Mouse (Mus musculus): ENCODE results near the gene Slc16a2. TPM values are rescaled to one million over a fixed set of nuclear protein-coding genes. Genes with fewer than 3 reads are reported as not detected.
"Not testable (repeated sequence)": the region's sequence is repeated elsewhere in the genome, so short reads cannot be mapped to it uniquely, and the experiment has no call there.

Slc16a2 gene
- polyA plus RNA-seq, 1 experiment from 2014 or later = 22.8 TPM

DNA sequence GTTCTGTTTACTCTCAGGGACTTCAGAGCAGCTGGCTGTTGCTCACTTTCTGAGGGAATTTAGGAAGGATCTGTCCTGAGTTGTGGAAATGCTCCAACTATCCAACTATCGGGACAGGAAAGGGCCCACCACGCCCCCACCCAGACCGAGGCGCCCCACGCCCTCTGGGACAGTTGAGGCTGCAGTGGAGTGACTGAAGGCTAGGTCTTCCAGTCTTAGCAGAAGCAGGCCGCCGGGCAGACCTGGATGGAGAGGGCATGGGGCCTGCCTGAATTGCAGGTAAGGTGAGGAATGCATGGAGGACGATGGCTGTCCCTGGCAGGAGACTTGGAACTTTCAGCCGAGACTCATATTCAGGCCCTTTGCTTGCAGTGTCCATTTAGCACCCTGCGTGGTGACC, 127.4 kb downstream of the Slc16a2 start:
- no peaks in the 10 kb centered on the region for H3K36me3 ChIP-seq (ENCODE audit: insufficient read depth)
- H3K9ac ChIP-seq = no peak overlapping the region
- no peak for TF ChIP-seq CTCF (IDR thresholded peaks at IDR 0.05; ENCODE audit: low read depth)
- H3K4me2 ChIP-seq = peak overlapping the region; percentile 73
- H3K4me3 ChIP-seq (ENCODE audit: low read depth, low read length) = no peak overlapping the region
- DNase-seq (no peak), ATAC-seq (ENCODE audit: insufficient read depth) (no peak)
- peaks cover 27% of the 10 kb centered on the region; the same call in 1 of the 2 replicates for H3K27me3 ChIP-seq (ENCODE audit: insufficient read depth, low read length)
- WGBS = 30% methylated on average over 10 of the region's 10 CpGs
- no peak overlapping the region for H3K27ac ChIP-seq (ENCODE audit: low read depth)
- no peaks in the 10 kb centered on the region for H3K9me3 ChIP-seq (ENCODE audit: low read depth, low read length)
- no peaks in the 10 kb centered on the region for H3K4me1 ChIP-seq (ENCODE audit: insufficient read depth)

DNA sequence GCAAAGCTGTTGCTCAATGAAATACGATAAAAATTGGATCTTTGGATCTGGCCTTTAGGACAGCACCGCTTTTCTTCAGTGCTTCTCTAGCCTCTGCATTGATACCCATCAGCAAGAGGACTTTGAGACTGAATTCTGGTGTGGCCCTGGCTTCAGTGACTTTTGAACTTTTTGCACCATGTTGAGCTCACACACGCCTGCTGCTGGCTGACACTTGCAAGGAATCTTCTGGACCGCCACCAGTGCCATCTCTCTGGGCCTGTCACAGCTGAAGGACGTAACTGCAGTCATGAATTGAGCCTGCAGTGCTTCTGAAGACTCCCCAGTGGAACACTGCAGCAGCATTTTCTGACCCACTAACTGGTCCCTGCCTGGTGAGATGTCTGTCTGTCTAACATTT, 128.9 kb downstream of the Slc16a2 start:
- DNase-seq = no peak
- Histone ChIP-seq H3K9ac (no peak overlapping the region), H3K27ac (ENCODE audit: low read depth) (no peak overlapping the region), H3K27me3 (ENCODE audit: insufficient read depth, low read length) (peaks cover 27% of the 10 kb centered on the region; the same call in 1 of the 2 replicates), H3K4me1 (ENCODE audit: insufficient read depth) (no peaks in the 10 kb centered on the region), H3K4me3 (ENCODE audit: low read depth, low read length) (no peak overlapping the region), H3K4me2 (no peak overlapping the region), H3K36me3 (ENCODE audit: insufficient read depth) (no peaks in the 10 kb centered on the region), H3K9me3 (ENCODE audit: low read depth, low read length) (no peaks in the 10 kb centered on the region)
- no peak for TF ChIP-seq CTCF (IDR thresholded peaks at IDR 0.05; ENCODE audit: low read depth)
- WGBS = 82% methylated on average over 5 of the region's 5 CpGs
- ATAC-seq (ENCODE audit: insufficient read depth) = no peak

DNA sequence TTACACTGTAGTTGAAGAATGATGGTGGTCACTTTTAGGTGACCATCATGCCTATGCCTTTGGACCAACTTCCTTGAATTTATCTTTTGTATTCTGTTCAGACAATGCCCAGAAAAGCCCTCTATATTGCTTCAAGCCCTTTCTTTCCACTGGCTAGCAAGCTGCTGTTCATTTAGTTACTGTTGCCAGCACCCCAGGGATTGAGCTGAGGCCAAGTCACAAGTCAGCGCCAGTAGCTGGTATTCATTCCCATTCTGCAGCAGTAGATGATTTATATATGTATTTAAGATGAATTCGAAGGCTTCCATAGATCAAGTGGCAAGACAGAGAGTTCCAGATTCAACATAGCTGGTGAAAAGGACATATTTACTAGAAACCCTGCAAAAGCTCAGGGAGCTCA, 133.2 kb downstream of the Slc16a2 start:
- no peak overlapping the region for H3K27ac ChIP-seq (ENCODE audit: low read depth)
- H3K9me3 ChIP-seq (ENCODE audit: low read depth, low read length) = no peaks in the 10 kb centered on the region
- H3K4me3 ChIP-seq (ENCODE audit: low read depth, low read length) = no peak overlapping the region
- ATAC-seq (ENCODE audit: insufficient read depth) (no peak), DNase-seq (no peak)
- no peaks in the 10 kb centered on the region for H3K4me1 ChIP-seq (ENCODE audit: insufficient read depth)
- no peaks in the 10 kb centered on the region for H3K36me3 ChIP-seq (ENCODE audit: insufficient read depth)
- TF ChIP-seq CTCF (IDR thresholded peaks at IDR 0.05; ENCODE audit: low read depth) = no peak
- 86% methylated on average over 2 of the region's 2 CpGs for WGBS
- H3K27me3 ChIP-seq (ENCODE audit: insufficient read depth, low read length) = peaks cover 6% of the 10 kb centered on the region; the same call in 1 of the 2 replicates
- H3K9ac ChIP-seq = no peak overlapping the region
- H3K4me2 ChIP-seq = no peak overlapping the region

DNA sequence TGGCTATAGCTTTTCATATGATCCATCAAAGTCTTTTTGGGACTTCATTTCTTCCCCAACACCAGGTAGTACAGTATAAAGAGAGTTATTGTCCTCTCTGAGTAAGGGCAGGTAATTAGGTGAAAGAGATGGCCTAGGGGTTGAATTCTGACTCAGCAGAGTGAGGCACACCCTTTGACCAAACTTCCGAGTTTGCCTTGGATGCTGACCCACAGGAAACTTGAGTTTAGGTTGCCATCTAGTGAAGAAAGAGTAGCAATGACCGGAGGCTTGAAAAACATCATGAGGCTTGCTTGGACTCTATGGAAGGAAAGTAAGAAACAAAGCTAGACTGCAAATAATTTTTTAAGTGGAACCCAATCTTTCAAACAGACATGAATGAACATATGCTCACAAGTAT, 147.1 kb downstream of the Slc16a2 start:
- Histone ChIP-seq H3K27me3 (ENCODE audit: insufficient read depth, low read length) (no peaks in the 10 kb centered on the region), H3K9ac (no peak overlapping the region), H3K4me1 (ENCODE audit: insufficient read depth) (no peaks in the 10 kb centered on the region), H3K4me2 (no peak overlapping the region), H3K4me3 (ENCODE audit: low read depth, low read length) (no peak overlapping the region), H3K36me3 (ENCODE audit: insufficient read depth) (no peaks in the 10 kb centered on the region), H3K9me3 (ENCODE audit: low read depth, low read length) (no peaks in the 10 kb centered on the region), H3K27ac (ENCODE audit: low read depth) (no peak overlapping the region)
- 14% methylated on average over 2 of the region's 2 CpGs for WGBS
- peak; percentile 43 for TF ChIP-seq CTCF (IDR thresholded peaks at IDR 0.05; ENCODE audit: low read depth)
- DNase-seq (peak; percentile 65), ATAC-seq (ENCODE audit: insufficient read depth) (no peak)

DNA sequence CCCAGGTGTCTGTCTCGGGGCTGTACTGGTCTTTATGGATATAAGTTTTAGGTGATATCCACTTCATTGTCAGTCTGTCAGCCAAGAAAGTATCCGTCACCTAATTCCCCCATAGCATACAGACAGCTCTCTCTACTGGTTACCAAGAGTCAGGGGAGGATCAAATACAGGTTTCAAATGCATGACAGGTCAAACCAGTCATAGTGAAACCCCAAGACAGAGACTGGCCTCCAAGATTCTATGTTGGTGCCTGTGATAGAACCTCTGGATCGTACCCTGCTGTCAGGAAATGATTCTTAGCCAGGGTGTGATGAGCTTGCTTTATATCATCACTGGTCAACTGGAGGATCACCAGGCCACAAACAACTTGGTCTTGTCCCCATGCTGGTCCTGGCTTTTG, 148.0 kb downstream of the Slc16a2 start:
- Histone ChIP-seq H3K27ac (ENCODE audit: low read depth) (no peak overlapping the region), H3K27me3 (ENCODE audit: insufficient read depth, low read length) (no peaks in the 10 kb centered on the region), H3K4me2 (no peak overlapping the region), H3K9me3 (ENCODE audit: low read depth, low read length) (no peaks in the 10 kb centered on the region), H3K4me3 (ENCODE audit: low read depth, low read length) (no peak overlapping the region), H3K9ac (no peak overlapping the region), H3K4me1 (ENCODE audit: insufficient read depth) (no peaks in the 10 kb centered on the region), H3K36me3 (ENCODE audit: insufficient read depth) (no peaks in the 10 kb centered on the region)
- 72% methylated on average over 3 of the region's 3 CpGs for WGBS
- ATAC-seq (ENCODE audit: insufficient read depth) (no peak), DNase-seq (no peak)
- no peak for TF ChIP-seq CTCF (IDR thresholded peaks at IDR 0.05; ENCODE audit: low read depth)

DNA sequence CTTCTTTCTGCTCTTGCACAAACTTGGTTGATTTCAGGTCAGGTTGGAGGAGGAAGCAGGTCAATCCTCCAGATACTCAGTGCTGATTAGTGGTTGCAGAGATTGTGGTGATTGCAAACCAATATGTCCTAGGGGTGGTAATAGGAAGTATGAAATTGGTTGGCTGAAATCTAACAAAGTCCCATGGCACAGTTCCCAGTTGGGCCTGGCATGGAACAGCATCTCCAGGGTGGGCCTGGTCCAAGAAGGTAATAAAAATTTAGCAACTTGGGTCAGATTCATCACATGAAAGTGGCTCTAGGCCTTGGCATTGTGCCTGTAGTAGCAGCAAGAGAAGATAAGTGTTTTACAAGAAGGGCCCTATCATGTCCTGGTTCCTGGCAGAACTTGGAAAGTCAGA, 151.5 kb downstream of the Slc16a2 start:
- H3K4me2 ChIP-seq = no peak overlapping the region

DNA sequence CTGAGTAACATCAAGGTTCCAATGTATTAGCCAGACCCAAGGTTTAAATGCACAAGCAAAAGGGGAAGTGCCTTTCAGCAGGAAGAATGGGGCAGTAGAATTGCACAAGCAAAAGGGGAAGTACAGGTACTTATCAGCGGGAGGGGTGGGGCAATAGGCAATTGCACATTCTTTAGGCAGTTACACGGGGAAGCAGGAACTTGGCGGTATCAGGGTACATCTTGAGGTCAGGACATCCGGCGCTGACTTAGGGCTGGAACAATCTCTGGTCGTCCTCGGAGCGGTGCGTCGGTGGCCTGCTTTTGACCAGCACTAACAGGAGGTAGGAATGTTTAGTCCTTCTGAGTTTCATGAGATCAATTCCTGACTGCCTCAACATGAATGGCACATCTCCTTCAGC, 157.3 kb downstream of the Slc16a2 start:
- not testable (repeated sequence) for H3K9ac ChIP-seq; H3K36me3 ChIP-seq (ENCODE audit: insufficient read depth); H3K4me3 ChIP-seq (ENCODE audit: low read depth, low read length); ATAC-seq (ENCODE audit: insufficient read depth); H3K9me3 ChIP-seq (ENCODE audit: low read depth, low read length); H3K4me2 ChIP-seq; H3K27ac ChIP-seq (ENCODE audit: low read depth); H3K4me1 ChIP-seq (ENCODE audit: insufficient read depth); DNase-seq; H3K27me3 ChIP-seq (ENCODE audit: insufficient read depth, low read length)
- WGBS = 80% methylated on average over 10 of the region's 10 CpGs

More for the DNA sequence above, 151.5 kb downstream of the Slc16a2 start:
- no peak overlapping the region for H3K4me3 ChIP-seq (ENCODE audit: low read depth, low read length)
- no peak for TF ChIP-seq CTCF (IDR thresholded peaks at IDR 0.05; ENCODE audit: low read depth)
- H3K9me3 ChIP-seq (ENCODE audit: low read depth, low read length) = no peaks in the 10 kb centered on the region
- no peaks in the 10 kb centered on the region for H3K27me3 ChIP-seq (ENCODE audit: insufficient read depth, low read length)
- DNase-seq (peak; percentile 13), ATAC-seq (ENCODE audit: insufficient read depth) (no peak)
- H3K4me1 ChIP-seq (ENCODE audit: insufficient read depth) = no peaks in the 10 kb centered on the region
- no peaks in the 10 kb centered on the region for H3K36me3 ChIP-seq (ENCODE audit: insufficient read depth)
- H3K27ac ChIP-seq (ENCODE audit: low read depth) = no peak overlapping the region
- no peak overlapping the region for H3K9ac ChIP-seq

DNA sequence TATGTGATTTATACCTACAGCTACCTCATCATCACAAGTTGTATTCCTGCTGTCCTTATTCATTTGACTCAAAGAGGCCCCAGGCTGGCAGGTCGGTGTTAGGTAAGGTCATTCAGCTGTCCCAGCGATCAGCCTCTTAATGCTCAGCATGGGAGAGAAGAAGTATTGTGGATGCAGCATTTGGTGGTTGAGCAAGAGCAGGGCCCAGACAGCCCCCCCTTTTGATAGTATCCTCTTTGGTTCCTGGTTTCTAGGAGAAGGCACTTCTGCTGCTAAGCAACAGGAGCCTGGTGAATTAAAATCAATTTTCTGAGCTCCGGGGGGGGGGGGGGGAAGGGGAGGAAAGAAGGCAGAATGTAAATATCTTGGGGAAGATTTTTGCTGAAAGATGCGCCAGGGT, 162.8 kb downstream of the Slc16a2 start:
- WGBS = 70% methylated on average over 4 of the region's 4 CpGs
- no peaks in the 10 kb centered on the region for H3K9me3 ChIP-seq (ENCODE audit: low read depth, low read length)

More for the DNA sequence above, 162.8 kb downstream of the Slc16a2 start:
- no peak overlapping the region for H3K4me3 ChIP-seq (ENCODE audit: low read depth, low read length)
- H3K9ac ChIP-seq = no peak overlapping the region
- TF ChIP-seq CTCF (IDR thresholded peaks at IDR 0.05; ENCODE audit: low read depth) = no peak
- H3K4me1 ChIP-seq (ENCODE audit: insufficient read depth) = no peaks in the 10 kb centered on the region
- no peaks in the 10 kb centered on the region for H3K27me3 ChIP-seq (ENCODE audit: insufficient read depth, low read length)
- H3K27ac ChIP-seq (ENCODE audit: low read depth) = no peak overlapping the region
- DNase-seq = no peak
- no peak overlapping the region for H3K4me2 ChIP-seq
- ATAC-seq (ENCODE audit: insufficient read depth) = no peak
- H3K36me3 ChIP-seq (ENCODE audit: insufficient read depth) = no peaks in the 10 kb centered on the region

Measured in lung, embryonic 14.5 days (tissue).